Mouse (Mus musculus) C2C12 (cell line): ENCODE data around the gene Pigr.

ENCODE experiments used
- CTCF ChIP-seq: IDR thresholded peaks from one replicate; pipeline ENCODE4 v1.5.1; 2011; ENCODE audit not compliant: control insufficient read depth, insufficient read depth, insufficient read length
- MAX ChIP-seq: IDR thresholded peaks from one replicate; pipeline ENCODE4 v1.6.1; 2011; ENCODE audit warnings: mild to moderate bottlenecking, control low read depth
- MYOD1 ChIP-seq: IDR thresholded peaks from one replicate; pipeline ENCODE4 v1.6.1; 2011; ENCODE audit warnings: low read depth; ENCODE audit not compliant: control insufficient read depth, insufficient read length
- MYOG ChIP-seq: IDR thresholded peaks from one replicate; pipeline ENCODE4 v1.6.1; 2011; ENCODE audit not compliant: control insufficient read depth, insufficient read length; ENCODE audit errors: extremely low read depth
- USF1 ChIP-seq: IDR thresholded peaks from one replicate; pipeline ENCODE4 v1.6.1; 2011; ENCODE audit warnings: low read depth, mild to moderate bottlenecking, control low read depth, moderate library complexity

- TF ChIP-seq CTCF = no peak
- TF ChIP-seq MAX = no peak
- TF ChIP-seq USF1 = no peak
- TF ChIP-seq MYOD1 = no peak
- TF ChIP-seq MYOG = no peak
Measured at GRCm38 (mm10) chr1:130784054-130784453, 42.4 kb upstream of the Pigr start.
